Mouse (Mus musculus) kidney, adult 2 months (tissue): ENCODE results near the gene Thy1.

ENCODE experiments used
- CTCF ChIP-seq: fragments of 200-500 bp; conservative IDR thresholded peaks from 2 replicates; pipeline ENCODE4 v1.5.1; 2011; ENCODE audit warnings: low read depth, mild to moderate bottlenecking, control low read depth, low read length, moderate library complexity, mixed read lengths; ENCODE audit not compliant: insufficient read depth, insufficient read length
- POLR2A ChIP-seq: fragments of 200-500 bp; IDR thresholded peaks from one replicate; pipeline ENCODE4 v1.6.1; 2011; ENCODE audit warnings: low read depth, low read length, control low read depth

- TF ChIP-seq CTCF (no peak), POLR2A (no peak)
Measured at GRCm38 (mm10) chr9:44075996-44076763, 33.0 kb downstream of the Thy1 start.
